Mouse (Mus musculus): ENCODE measurements at regions not wholly inside any gene's neighbourhood (a gene's known extent, or its start where the extent isn't known, plus 50 kb on each side); places are given as distances from the start of the nearest gene placed in this dataset.

- TF ChIP-seq CTCF (IDR thresholded peaks at IDR 0.05) (no peak), EP300 (IDR thresholded peaks at IDR 0.05) (no peak)
Measured at GRCm38 (mm10) chr14:99632444-99632843, 334.0 kb downstream of the Klf5 start.

Data from lung, postnatal 0 days (tissue).